Mouse (Mus musculus): ENCODE measurements around the gene Aox1. TPM values are rescaled to one million over a fixed set of nuclear protein-coding genes. Genes with fewer than 3 reads are reported as not detected.

Aox1 gene
- polyA plus RNA-seq, 1 experiment from 2014 or later, result 0.15 TPM

DNA sequence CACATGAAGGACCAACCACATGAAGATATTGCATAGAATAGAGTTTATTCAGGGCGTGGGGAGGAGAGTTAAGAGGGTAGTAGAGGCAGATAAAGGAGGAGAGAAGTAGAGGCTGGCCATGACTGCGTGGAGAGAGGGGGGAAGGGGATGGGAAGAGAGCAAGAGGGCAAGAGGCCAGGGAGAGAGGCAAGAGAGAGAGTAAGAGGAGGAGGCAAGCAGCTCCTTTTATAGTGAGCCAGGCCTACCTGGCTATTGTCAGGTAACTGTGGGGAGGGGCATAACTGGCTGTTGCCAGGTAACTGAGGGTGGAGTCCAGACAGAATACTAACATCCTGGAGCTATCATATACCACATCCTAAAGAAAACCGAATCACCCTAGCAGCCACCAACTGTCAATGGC is 15.3 kb downstream of the Aox1 start:
- Histone ChIP-seq H3K9ac (ENCODE audit: low read length) (no peak overlapping the region), H3K4me3 (ENCODE audit: low read depth, low read length) (no peak overlapping the region), H3K4me1 (replicated peaks; ENCODE audit: control insufficient read depth, insufficient read depth) (no peaks in the 10 kb centered on the region), H3K4me2 (replicated peaks; ENCODE audit: low read depth) (no peak overlapping the region), H3K9me3 (ENCODE audit: control insufficient read depth, low read length) (no peaks in the 10 kb centered on the region), H3K27ac (replicated peaks) (no peak overlapping the region), H3K36me3 (ENCODE audit: control insufficient read depth, insufficient read depth, low read length) (no peaks in the 10 kb centered on the region), H3K27me3 (ENCODE audit: control insufficient read depth, insufficient read depth, low read length) (no peaks in the 10 kb centered on the region)
- TF ChIP-seq CTCF (IDR thresholded peaks at IDR 0.05; ENCODE audit: low read depth) (no peak), EP300 (optimal IDR thresholded peaks at IDR 0.05) (no peak)
- ATAC-seq (ENCODE audit: low FRiP score, low TSS enrichment) (no peak), DNase-seq (ENCODE audit: low spot score) (no peak)
- 65% methylated on average over 3 of the region's 3 CpGs for WGBS

DNA sequence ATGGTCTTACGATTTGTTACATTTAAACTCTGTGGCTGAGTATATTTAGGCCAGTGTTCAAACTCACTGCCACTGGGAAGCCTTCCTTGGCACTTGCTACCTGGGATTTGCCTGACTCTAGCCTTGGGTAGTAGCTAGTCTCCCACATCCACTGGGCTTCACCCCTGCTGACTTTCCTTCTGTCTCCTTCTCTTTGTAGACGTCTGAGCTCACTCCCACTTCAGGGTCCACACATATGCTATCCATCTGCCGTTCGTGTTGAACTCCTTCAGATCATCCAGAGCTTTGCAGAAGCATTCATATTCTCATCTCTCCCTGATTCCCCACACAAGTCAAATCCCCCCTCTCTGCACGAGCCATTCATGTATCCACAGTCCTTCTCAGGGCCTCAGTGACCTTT is 15.8 kb downstream of the Aox1 start:
- Histone ChIP-seq H3K4me1 (replicated peaks; ENCODE audit: control insufficient read depth, insufficient read depth) (no peaks in the 10 kb centered on the region), H3K27ac (replicated peaks) (no peak overlapping the region), H3K4me2 (replicated peaks; ENCODE audit: low read depth) (no peak overlapping the region), H3K9ac (ENCODE audit: low read length) (no peak overlapping the region), H3K27me3 (ENCODE audit: control insufficient read depth, insufficient read depth, low read length) (no peaks in the 10 kb centered on the region), H3K9me3 (ENCODE audit: control insufficient read depth, low read length) (no peaks in the 10 kb centered on the region), H3K4me3 (ENCODE audit: low read depth, low read length) (no peak overlapping the region), H3K36me3 (ENCODE audit: control insufficient read depth, insufficient read depth, low read length) (no peaks in the 10 kb centered on the region)
- TF ChIP-seq CTCF (IDR thresholded peaks at IDR 0.05; ENCODE audit: low read depth) (no peak), EP300 (optimal IDR thresholded peaks at IDR 0.05) (no peak)
- ATAC-seq (ENCODE audit: low FRiP score, low TSS enrichment) (no peak), DNase-seq (ENCODE audit: low spot score) (no peak)
- WGBS, result 66% methylated on average over 5 of the region's 5 CpGs

DNA sequence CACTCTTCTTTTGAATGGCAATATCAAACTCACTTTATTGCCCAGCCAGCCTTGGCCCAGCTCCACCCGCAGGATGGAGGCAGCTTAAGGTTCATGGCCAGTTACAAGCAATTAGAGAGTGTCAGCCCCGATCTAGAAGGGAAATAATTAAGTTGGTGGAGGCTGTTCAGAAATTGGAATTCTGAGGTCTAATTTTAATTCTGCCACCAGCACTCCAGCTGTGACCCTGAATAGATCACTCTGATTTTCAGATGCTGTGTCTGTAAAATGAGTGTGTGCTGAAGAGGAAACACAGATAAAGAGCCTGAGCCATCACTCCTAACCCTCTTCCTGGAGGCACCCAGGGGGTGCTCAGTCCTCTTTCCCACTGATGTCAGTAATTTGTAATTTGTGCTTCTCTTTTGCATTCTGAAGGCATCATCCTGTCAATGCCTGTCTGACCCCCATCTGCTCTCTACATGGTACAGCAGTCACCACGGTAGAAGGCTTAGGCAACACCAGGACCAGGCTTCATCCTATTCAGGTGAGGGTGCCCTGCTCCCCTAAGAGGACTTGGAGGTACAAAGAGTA is 17.1 kb downstream of the Aox1 start:
- DNase-seq (ENCODE audit: low spot score) (no peak), ATAC-seq (ENCODE audit: low FRiP score, low TSS enrichment) (no peak)
- Histone ChIP-seq H3K36me3 (ENCODE audit: control insufficient read depth, insufficient read depth, low read length) (no peaks in the 10 kb centered on the region), H3K9ac (ENCODE audit: low read length) (no peak overlapping the region), H3K4me1 (replicated peaks; ENCODE audit: control insufficient read depth, insufficient read depth) (no peaks in the 10 kb centered on the region), H3K4me2 (replicated peaks; ENCODE audit: low read depth) (no peak overlapping the region), H3K4me3 (ENCODE audit: low read depth, low read length) (no peak overlapping the region), H3K27me3 (ENCODE audit: control insufficient read depth, insufficient read depth, low read length) (no peaks in the 10 kb centered on the region), H3K9me3 (ENCODE audit: control insufficient read depth, low read length) (no peaks in the 10 kb centered on the region), H3K27ac (replicated peaks) (no peak overlapping the region)
- 83% methylated on average over 3 of the region's 3 CpGs for WGBS
- TF ChIP-seq EP300 (optimal IDR thresholded peaks at IDR 0.05) (no peak), CTCF (IDR thresholded peaks at IDR 0.05; ENCODE audit: low read depth) (no peak)

DNA sequence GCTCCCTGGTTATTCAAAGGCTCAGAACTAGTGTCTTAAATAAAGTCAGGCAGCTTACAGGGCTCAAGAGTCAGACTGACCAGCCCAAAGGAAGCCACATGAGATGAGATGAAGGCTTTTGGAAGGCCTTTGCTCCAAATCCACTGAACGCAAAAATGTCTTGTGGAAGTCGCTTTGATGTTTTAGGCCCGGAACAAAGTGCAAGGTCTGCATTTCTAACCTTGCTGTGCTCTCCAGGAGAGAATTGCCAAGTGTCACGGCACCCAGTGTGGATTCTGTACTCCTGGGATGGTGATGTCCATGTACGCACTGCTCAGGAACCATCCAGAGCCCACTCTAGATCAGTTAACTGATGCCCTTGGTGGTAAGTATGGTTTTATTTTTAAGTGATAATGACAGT is 19.4 kb downstream of the Aox1 start:
- WGBS, result 91% methylated on average over 5 of the region's 5 CpGs
- DNase-seq (ENCODE audit: low spot score), result no peak
- ATAC-seq (ENCODE audit: low FRiP score, low TSS enrichment), result no peak
- H3K4me1 ChIP-seq (replicated peaks; ENCODE audit: control insufficient read depth, insufficient read depth), result no peaks in the 10 kb centered on the region
- H3K27me3 ChIP-seq (ENCODE audit: control insufficient read depth, insufficient read depth, low read length), result no peaks in the 10 kb centered on the region
- H3K9me3 ChIP-seq (ENCODE audit: control insufficient read depth, low read length), result no peaks in the 10 kb centered on the region
- no peak overlapping the region for H3K4me3 ChIP-seq (ENCODE audit: low read depth, low read length)
- no peaks in the 10 kb centered on the region for H3K36me3 ChIP-seq (ENCODE audit: control insufficient read depth, insufficient read depth, low read length)
- no peak overlapping the region for H3K4me2 ChIP-seq (replicated peaks; ENCODE audit: low read depth)
- no peak overlapping the region for H3K9ac ChIP-seq (ENCODE audit: low read length)
- no peak overlapping the region for H3K27ac ChIP-seq (replicated peaks)
- TF ChIP-seq CTCF (IDR thresholded peaks at IDR 0.05; ENCODE audit: low read depth) (no peak), EP300 (optimal IDR thresholded peaks at IDR 0.05) (no peak)

DNA sequence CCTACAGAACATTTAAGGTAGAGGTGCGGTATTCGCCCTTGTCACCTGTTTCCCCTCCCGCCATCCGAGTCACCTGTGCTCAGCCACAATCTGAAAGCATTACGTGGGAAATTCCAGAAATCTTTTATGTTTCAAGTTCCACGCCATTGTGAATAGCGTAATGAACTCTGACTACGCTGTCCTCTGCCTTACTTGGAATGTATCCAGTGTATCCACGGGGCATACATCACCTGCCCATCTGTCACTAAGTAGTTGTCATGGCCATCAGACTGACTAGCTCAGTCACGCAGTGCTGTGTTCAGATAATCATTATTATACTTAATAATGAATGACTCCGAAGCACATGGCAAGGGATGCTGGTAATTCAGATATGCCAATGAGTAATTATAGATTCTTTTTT is 25.9 kb downstream of the Aox1 start:
- Histone ChIP-seq H3K9me3 (ENCODE audit: control insufficient read depth, low read length) (no peaks in the 10 kb centered on the region), H3K9ac (ENCODE audit: low read length) (no peak overlapping the region), H3K27ac (replicated peaks) (no peak overlapping the region), H3K36me3 (ENCODE audit: control insufficient read depth, insufficient read depth, low read length) (no peaks in the 10 kb centered on the region), H3K4me2 (replicated peaks; ENCODE audit: low read depth) (no peak overlapping the region), H3K4me1 (replicated peaks; ENCODE audit: control insufficient read depth, insufficient read depth) (no peaks in the 10 kb centered on the region), H3K27me3 (ENCODE audit: control insufficient read depth, insufficient read depth, low read length) (no peaks in the 10 kb centered on the region), H3K4me3 (ENCODE audit: low read depth, low read length) (no peak overlapping the region)
- no peak for TF ChIP-seq EP300 (optimal IDR thresholded peaks at IDR 0.05)
- TF ChIP-seq CTCF (IDR thresholded peaks at IDR 0.05; ENCODE audit: low read depth), result no peak
- ATAC-seq (ENCODE audit: low FRiP score, low TSS enrichment), result no peak
- 84% methylated on average over 11 of the region's 11 CpGs for WGBS
- no peak for DNase-seq (ENCODE audit: low spot score)

DNA sequence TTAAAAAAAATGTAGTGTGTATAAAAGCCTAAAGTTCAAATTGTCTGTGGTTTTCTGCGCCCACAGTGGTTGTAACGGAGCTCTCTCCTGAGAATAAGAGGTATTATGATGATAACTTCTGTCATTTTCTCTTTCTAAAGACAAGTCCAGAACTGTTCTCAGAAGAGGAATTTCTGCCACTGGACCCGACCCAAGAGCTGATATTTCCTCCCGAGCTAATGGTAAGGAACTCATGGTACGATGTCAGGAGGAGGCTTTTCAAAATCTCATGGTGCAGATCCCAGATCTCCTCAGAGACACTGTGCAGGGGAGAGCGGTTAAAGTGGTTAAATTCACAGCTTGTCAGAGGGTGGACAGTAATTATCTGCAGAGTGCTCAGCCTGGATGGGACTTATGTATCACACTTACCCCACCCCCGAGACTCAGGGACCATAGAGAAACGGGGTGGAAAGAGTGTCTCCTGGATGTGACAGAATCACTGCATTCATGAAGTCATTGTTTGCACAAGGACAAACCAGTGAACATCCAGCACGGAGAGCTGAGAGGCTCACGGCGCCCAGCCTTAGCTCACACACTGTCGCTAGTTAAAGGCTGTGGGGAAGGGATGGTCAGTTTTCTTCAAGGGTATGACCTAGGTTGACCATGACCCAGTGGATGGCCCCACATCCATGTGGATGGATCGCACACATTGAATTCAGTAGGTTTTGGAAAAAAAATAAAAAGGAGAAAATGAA is 26.5 kb downstream of the Aox1 start:
- Histone ChIP-seq H3K4me1 (replicated peaks; ENCODE audit: control insufficient read depth, insufficient read depth) (no peaks in the 10 kb centered on the region), H3K27ac (replicated peaks) (no peak overlapping the region), H3K9me3 (ENCODE audit: control insufficient read depth, low read length) (no peaks in the 10 kb centered on the region), H3K4me2 (replicated peaks; ENCODE audit: low read depth) (no peak overlapping the region), H3K9ac (ENCODE audit: low read length) (no peak overlapping the region), H3K4me3 (ENCODE audit: low read depth, low read length) (no peak overlapping the region), H3K36me3 (ENCODE audit: control insufficient read depth, insufficient read depth, low read length) (no peaks in the 10 kb centered on the region), H3K27me3 (ENCODE audit: control insufficient read depth, insufficient read depth, low read length) (no peaks in the 10 kb centered on the region)
- 57% methylated on average over 13 of the region's 13 CpGs for WGBS
- no peak for TF ChIP-seq CTCF (IDR thresholded peaks at IDR 0.05; ENCODE audit: low read depth)
- TF ChIP-seq EP300 (optimal IDR thresholded peaks at IDR 0.05), result no peak
- no peak for ATAC-seq (ENCODE audit: low FRiP score, low TSS enrichment)
- DNase-seq (ENCODE audit: low spot score), result no peak

Measured in stomach, postnatal 0 days (tissue).